Mouse (Mus musculus): ENCODE data around the gene Cenpt. TPM values are rescaled to one million over a fixed set of nuclear protein-coding genes. Genes with fewer than 3 reads are reported as not detected.

The Cenpt gene
- polyA plus RNA-seq, 2 experiments = 41.5 to 92.2 TPM

DNA sequence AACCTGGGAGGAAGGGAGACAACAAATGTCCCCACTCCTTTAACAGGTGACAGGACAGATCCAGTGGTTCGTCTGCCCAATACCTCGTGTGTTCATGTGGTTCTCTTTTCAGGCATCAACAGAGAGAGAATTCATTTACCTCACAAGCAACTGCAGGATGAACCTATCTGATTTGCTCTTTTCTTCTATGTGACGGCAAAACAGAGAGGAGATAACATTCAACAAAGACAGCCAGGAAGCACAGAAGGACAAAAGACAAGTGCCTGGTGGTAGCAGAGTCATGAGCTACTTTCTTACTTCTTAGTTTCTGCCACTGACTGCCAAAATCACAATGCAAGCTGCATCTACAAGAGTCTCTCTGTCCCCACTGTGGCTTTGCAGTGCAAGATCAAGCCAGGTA is 41.5 kb downstream of the Cenpt start:
- ATAC-seq (ENCODE audit: low FRiP score, low read depth) (no peak), DNase-seq (ENCODE audit: low spot score) (no peak)
- WGBS = 82% methylated on average over 3 of the region's 3 CpGs

DNA sequence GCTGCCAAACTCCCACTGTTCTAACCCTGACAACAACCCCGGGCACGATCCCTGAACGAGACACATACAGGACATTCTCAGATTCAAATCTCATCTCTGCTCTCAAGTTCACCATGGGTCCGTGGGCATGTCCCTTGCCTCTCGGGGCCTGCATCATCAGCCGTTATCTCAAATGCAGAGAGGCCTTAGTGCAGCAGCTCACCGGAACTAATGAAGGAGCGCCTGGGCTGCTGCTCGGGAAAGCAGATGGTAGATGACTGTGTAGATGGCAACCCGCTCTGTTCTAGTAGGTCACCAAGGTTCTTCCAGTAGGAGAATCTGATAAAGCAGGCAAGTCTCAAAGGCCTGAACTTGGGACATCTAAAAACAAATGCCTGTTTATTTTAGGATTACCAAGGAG is 42.0 kb downstream of the Cenpt start:
- Histone ChIP-seq H3K27ac (replicated peaks; ENCODE audit: low read depth, low read length) (no peak overlapping the region), H3K27me3 (ENCODE audit: control insufficient read depth, insufficient read depth, low read length) (no peaks in the 10 kb centered on the region), H3K4me2 (replicated peaks; ENCODE audit: low read depth, low read length, severe bottlenecking) (no peak overlapping the region), H3K4me3 (replicated peaks; ENCODE audit: low read length) (no peak overlapping the region), H3K4me1 (ENCODE audit: control insufficient read depth, insufficient read depth, low read length) (no peaks in the 10 kb centered on the region), H3K36me3 (ENCODE audit: control insufficient read depth, insufficient read depth, low read length) (peaks cover 23% of the 10 kb centered on the region), H3K9ac (ENCODE audit: low read depth, low read length, severe bottlenecking) (no peak overlapping the region), H3K9me3 (ENCODE audit: control insufficient read depth, low read length) (no peaks in the 10 kb centered on the region)
- 91% methylated on average over 10 of the region's 10 CpGs for WGBS
- DNase-seq (ENCODE audit: low spot score) = no peak
- no peak for TF ChIP-seq POLR2A (IDR thresholded peaks at IDR 0.05; ENCODE audit: borderline replicate concordance, extremely low read depth, insufficient read depth, insufficient read length)
- no peak for ATAC-seq (ENCODE audit: low FRiP score, low read depth)

More for the DNA sequence above, 41.5 kb downstream of the Cenpt start:
- H3K27ac ChIP-seq (replicated peaks; ENCODE audit: low read depth, low read length) = no peak overlapping the region
- H3K4me1 ChIP-seq (ENCODE audit: control insufficient read depth, insufficient read depth, low read length) = no peaks in the 10 kb centered on the region
- no peak overlapping the region for H3K4me3 ChIP-seq (replicated peaks; ENCODE audit: low read length)
- peaks cover 23% of the 10 kb centered on the region for H3K36me3 ChIP-seq (ENCODE audit: control insufficient read depth, insufficient read depth, low read length)
- H3K9me3 ChIP-seq (ENCODE audit: control insufficient read depth, low read length) = no peaks in the 10 kb centered on the region
- H3K9ac ChIP-seq (ENCODE audit: low read depth, low read length, severe bottlenecking) = no peak overlapping the region
- H3K27me3 ChIP-seq (ENCODE audit: control insufficient read depth, insufficient read depth, low read length) = no peaks in the 10 kb centered on the region
- H3K4me2 ChIP-seq (replicated peaks; ENCODE audit: low read depth, low read length, severe bottlenecking) = no peak overlapping the region
- no peak for TF ChIP-seq POLR2A (IDR thresholded peaks at IDR 0.05; ENCODE audit: borderline replicate concordance, extremely low read depth, insufficient read depth, insufficient read length)

DNA sequence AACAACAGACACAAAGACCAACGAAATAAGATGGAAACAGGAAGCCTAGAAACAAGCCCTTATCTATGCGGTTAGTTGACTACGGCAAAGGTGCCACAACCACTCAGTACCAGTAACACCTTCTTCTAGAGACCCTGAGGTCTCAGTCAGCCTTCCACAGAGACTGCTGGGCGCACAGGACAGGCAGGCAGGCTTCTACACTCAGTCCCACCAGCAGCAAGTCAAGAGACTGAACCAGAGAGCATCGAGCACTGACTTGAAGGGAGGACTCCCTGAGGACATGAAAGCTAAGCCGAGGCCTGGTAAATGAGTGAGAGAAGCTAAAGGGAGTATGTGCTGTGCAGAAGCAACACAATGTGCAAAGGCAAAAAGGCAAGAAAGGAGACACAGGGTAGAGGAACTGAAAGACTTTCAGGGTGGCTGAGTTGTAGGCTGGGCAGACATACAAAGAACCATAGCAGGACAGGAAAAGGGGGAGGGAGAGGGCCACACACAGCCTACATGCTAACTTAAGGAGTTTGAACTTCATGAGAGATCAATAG is 42.8 kb downstream of the Cenpt start:
- WGBS = 87% methylated on average over 6 of the region's 6 CpGs
- H3K27ac ChIP-seq (replicated peaks; ENCODE audit: low read depth, low read length) = no peak overlapping the region
- ATAC-seq (ENCODE audit: low FRiP score, low read depth) = no peak
- H3K4me3 ChIP-seq (replicated peaks; ENCODE audit: low read length) = no peak overlapping the region
- H3K4me1 ChIP-seq (ENCODE audit: control insufficient read depth, insufficient read depth, low read length) = no peaks in the 10 kb centered on the region
- no peak for DNase-seq (ENCODE audit: low spot score)
- TF ChIP-seq POLR2A (IDR thresholded peaks at IDR 0.05; ENCODE audit: borderline replicate concordance, extremely low read depth, insufficient read depth, insufficient read length) = no peak
- H3K36me3 ChIP-seq (ENCODE audit: control insufficient read depth, insufficient read depth, low read length) = peaks cover 27% of the 10 kb centered on the region
- H3K27me3 ChIP-seq (ENCODE audit: control insufficient read depth, insufficient read depth, low read length) = no peaks in the 10 kb centered on the region
- no peak overlapping the region for H3K9ac ChIP-seq (ENCODE audit: low read depth, low read length, severe bottlenecking)
- H3K4me2 ChIP-seq (replicated peaks; ENCODE audit: low read depth, low read length, severe bottlenecking) = no peak overlapping the region
- no peaks in the 10 kb centered on the region for H3K9me3 ChIP-seq (ENCODE audit: control insufficient read depth, low read length)

DNA sequence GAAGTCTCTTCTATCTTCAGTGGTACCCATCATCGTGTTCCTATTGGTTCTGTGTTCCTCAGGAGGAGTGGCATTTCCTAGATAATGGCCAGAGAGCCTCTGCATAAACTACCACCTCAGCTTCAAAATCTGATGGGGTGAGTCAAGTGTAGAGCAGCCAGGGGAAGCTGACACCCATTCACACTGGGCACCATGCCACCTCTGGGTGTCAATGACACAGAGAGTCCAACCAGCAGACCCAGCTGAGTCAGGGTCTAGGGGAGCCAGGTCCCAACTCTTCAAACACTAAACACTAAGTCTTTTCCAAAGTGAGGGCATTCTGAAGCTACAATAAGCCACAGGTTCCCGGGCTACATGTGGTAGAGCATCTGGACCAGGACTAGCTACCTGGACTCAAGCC is 44.6 kb downstream of the Cenpt start:
- ATAC-seq (ENCODE audit: low FRiP score, low read depth) = no peak
- no peak for DNase-seq (ENCODE audit: low spot score)

DNA sequence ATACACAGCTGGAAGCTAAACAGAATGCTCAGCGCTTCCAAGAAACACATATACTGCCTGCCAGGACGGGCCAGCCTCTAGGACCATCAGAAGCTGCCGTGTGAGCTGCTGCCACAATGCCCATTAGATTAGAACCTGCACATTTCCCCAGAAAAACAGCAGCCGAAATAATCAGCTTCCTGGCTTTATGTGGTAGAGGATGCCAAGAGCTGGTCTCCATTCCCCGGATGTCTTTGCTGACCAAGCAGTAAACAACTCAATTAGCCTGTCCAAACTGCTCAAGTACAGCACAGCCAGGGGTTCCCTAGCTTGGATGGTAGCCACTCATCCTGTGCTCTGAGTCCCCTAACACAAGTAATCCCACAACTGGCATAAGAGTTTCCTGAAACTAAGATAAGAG is 45.3 kb downstream of the Cenpt start:
- WGBS = 83% methylated on average over 5 of the region's 5 CpGs
- no peak for TF ChIP-seq POLR2A (IDR thresholded peaks at IDR 0.05; ENCODE audit: borderline replicate concordance, extremely low read depth, insufficient read depth, insufficient read length)
- no peak for ATAC-seq (ENCODE audit: low FRiP score, low read depth)

More for the DNA sequence above, 44.6 kb downstream of the Cenpt start:
- no peak overlapping the region for H3K4me2 ChIP-seq (replicated peaks; ENCODE audit: low read depth, low read length, severe bottlenecking)
- no peak for TF ChIP-seq POLR2A (IDR thresholded peaks at IDR 0.05; ENCODE audit: borderline replicate concordance, extremely low read depth, insufficient read depth, insufficient read length)
- H3K4me1 ChIP-seq (ENCODE audit: control insufficient read depth, insufficient read depth, low read length) = no peaks in the 10 kb centered on the region
- H3K9me3 ChIP-seq (ENCODE audit: control insufficient read depth, low read length) = no peaks in the 10 kb centered on the region
- H3K27ac ChIP-seq (replicated peaks; ENCODE audit: low read depth, low read length) = no peak overlapping the region
- H3K4me3 ChIP-seq (replicated peaks; ENCODE audit: low read length) = no peak overlapping the region
- no peak overlapping the region for H3K9ac ChIP-seq (ENCODE audit: low read depth, low read length, severe bottlenecking)
- H3K27me3 ChIP-seq (ENCODE audit: control insufficient read depth, insufficient read depth, low read length) = no peaks in the 10 kb centered on the region
- peaks cover 32% of the 10 kb centered on the region for H3K36me3 ChIP-seq (ENCODE audit: control insufficient read depth, insufficient read depth, low read length)
- 92% methylated on average over 2 of the region's 2 CpGs for WGBS

DNA sequence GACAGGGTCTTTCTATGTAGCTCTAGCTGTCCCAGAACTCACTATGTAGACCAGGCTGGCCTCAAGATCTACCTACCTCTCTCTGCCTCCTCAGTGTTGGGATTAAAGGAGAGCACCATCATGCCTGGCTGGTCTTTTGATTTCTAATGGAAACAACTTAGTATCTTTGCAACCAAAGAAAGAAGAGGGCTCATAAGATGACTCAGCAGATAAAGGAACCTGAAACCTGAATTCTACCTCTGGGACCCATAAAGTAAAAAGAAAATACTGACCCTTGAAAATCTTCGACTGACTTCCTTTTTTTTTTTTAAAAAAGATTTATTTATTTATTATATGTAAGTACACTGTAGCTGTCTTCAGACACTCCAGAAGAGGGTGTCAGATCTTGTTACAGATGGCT is 47.1 kb downstream of the Cenpt start:
- Histone ChIP-seq H3K4me1 (ENCODE audit: control insufficient read depth, insufficient read depth, low read length) (no peaks in the 10 kb centered on the region), H3K27ac (replicated peaks; ENCODE audit: low read depth, low read length) (no peak overlapping the region), H3K27me3 (ENCODE audit: control insufficient read depth, insufficient read depth, low read length) (no peaks in the 10 kb centered on the region), H3K9me3 (ENCODE audit: control insufficient read depth, low read length) (no peaks in the 10 kb centered on the region), H3K4me3 (replicated peaks; ENCODE audit: low read length) (no peak overlapping the region), H3K9ac (ENCODE audit: low read depth, low read length, severe bottlenecking) (no peak overlapping the region), H3K36me3 (ENCODE audit: control insufficient read depth, insufficient read depth, low read length) (peaks cover 27% of the 10 kb centered on the region), H3K4me2 (replicated peaks; ENCODE audit: low read depth, low read length, severe bottlenecking) (no peak overlapping the region)
- DNase-seq (ENCODE audit: low spot score) (no peak), ATAC-seq (ENCODE audit: low FRiP score, low read depth) (no peak)
- no peak for TF ChIP-seq POLR2A (IDR thresholded peaks at IDR 0.05; ENCODE audit: borderline replicate concordance, extremely low read depth, insufficient read depth, insufficient read length)
- WGBS = 83% methylated on average over 1 of the region's 1 CpGs

More for the DNA sequence above, 45.3 kb downstream of the Cenpt start:
- Histone ChIP-seq H3K9me3 (ENCODE audit: control insufficient read depth, low read length) (no peaks in the 10 kb centered on the region), H3K4me2 (replicated peaks; ENCODE audit: low read depth, low read length, severe bottlenecking) (no peak overlapping the region), H3K4me3 (replicated peaks; ENCODE audit: low read length) (no peak overlapping the region), H3K36me3 (ENCODE audit: control insufficient read depth, insufficient read depth, low read length) (peaks cover 37% of the 10 kb centered on the region), H3K9ac (ENCODE audit: low read depth, low read length, severe bottlenecking) (no peak overlapping the region), H3K4me1 (ENCODE audit: control insufficient read depth, insufficient read depth, low read length) (no peaks in the 10 kb centered on the region), H3K27me3 (ENCODE audit: control insufficient read depth, insufficient read depth, low read length) (no peaks in the 10 kb centered on the region), H3K27ac (replicated peaks; ENCODE audit: low read depth, low read length) (no peak overlapping the region)
- DNase-seq (ENCODE audit: low spot score) = no peak

Measured in limb, embryonic 14.5 days (tissue).